Comparison of ENCODE assay signal across 29 mouse cellular contexts in genomic region chr5:49980727-49981126, GRCm38 (mm10).
DNase-seq lines count a peak whose midpoint lies in the region; ATAC-seq and TF ChIP-seq lines count a peak whose summit lies in the region.
"Had no signal": no experiment of that assay in that cellular context is flagged by ENCODE, and none has a peak within 500 bp of the region (broad histone marks: within the 10 kb centered on the region; RNA-seq: fewer than 3 reads in every experiment).

No protein-coding gene starts in this region.

- no peaks in the 10 kb centered on the region for H3K27me3 ChIP-seq in heart, postnatal 0 days (ENCODE audit: control insufficient read depth, insufficient read depth, low read length)
- H3K27me3 ChIP-seq in lung, embryonic 15.5 days = no peaks in the 10 kb centered on the region
- H3K27me3 ChIP-seq: CH12.LX; embryonic facial prominence, embryonic 12.5 days; hindbrain, embryonic 12.5 days; limb, embryonic 13.5 days; liver, embryonic 12.5 days; midbrain, embryonic 12.5 days; neural tube, embryonic 13.5 days; Patski had no signal

- TF ChIP-seq EP300 in heart, postnatal 0 days (IDR thresholded peaks at IDR 0.05; ENCODE audit: low read depth) = no peak

- intact Hi-C loops in heart, postnatal 14 days (cut with DNase I) = no loop called here

- TF ChIP-seq POLR2A in lung, adult 2 months (IDR thresholded peaks at IDR 0.05; ENCODE audit: borderline replicate concordance, extremely low read depth, low read depth, low read length) = no peak

- H3K4me1 ChIP-seq in heart, postnatal 0 days (ENCODE audit: control insufficient read depth, insufficient read depth) = peaks cover 16% of the 10 kb centered on the region; the same call in 1 of the 2 replicates
- peaks cover 8% of the 10 kb centered on the region; the same call in 1 of the 2 replicates for H3K4me1 ChIP-seq in lung, embryonic 15.5 days
- H3K4me1 ChIP-seq in lung, adult 2 months (ENCODE audit: control insufficient read depth, insufficient read depth, low read length) = peaks cover 4% of the 10 kb centered on the region
- H3K4me1 ChIP-seq: embryonic facial prominence, embryonic 12.5 days; hindbrain, embryonic 12.5 days; midbrain, embryonic 12.5 days; neural tube, embryonic 13.5 days had no signal

- no peak for ATAC-seq in heart, postnatal 0 days (ENCODE audit: insufficient read depth, low read depth)
- ATAC-seq in lung, embryonic 15.5 days (ENCODE audit: borderline replicate concordance, extremely low read depth, low FRiP score, low TSS enrichment) = no peak
- ATAC-seq in megakaryocyte progenitor cell, adult 5-6 weeks (replicated peaks; ENCODE audit: poor library complexity) = peak; percentile 52
- ATAC-seq: hindbrain, postnatal 0 days; intestine, embryonic 16.5 days; liver, embryonic 12.5 days; Patski had no signal

- 26% methylated on average over 5 of the region's 5 CpGs for WGBS in heart, postnatal 0 days
- WGBS in lung, embryonic 15.5 days = 31% methylated on average over 5 of the region's 5 CpGs
- WGBS in lung, adult 2 months = 35% methylated on average over 5 of the region's 5 CpGs

- peak overlapping the region; percentile 38; the same call in 1 of the 2 replicates for H3K27ac ChIP-seq in heart, postnatal 0 days (ENCODE audit: low read depth)
- H3K27ac ChIP-seq in lung, embryonic 15.5 days = peak overlapping the region; percentile 35; the same call in 1 of the 2 replicates
- H3K27ac ChIP-seq: embryonic facial prominence, embryonic 12.5 days; heart, embryonic 10.5 days; hindbrain, embryonic 12.5 days; hindbrain, postnatal 0 days; layer of hippocampus, adult 2 months; limb, embryonic 13.5 days; liver, embryonic 12.5 days; midbrain, embryonic 12.5 days; neural tube, embryonic 13.5 days had no signal

- no peak overlapping the region for H3K4me2 ChIP-seq in heart, postnatal 0 days (ENCODE audit: low read depth, low read length)
- H3K4me2 ChIP-seq in lung, embryonic 15.5 days = no peak overlapping the region
- H3K4me2 ChIP-seq: embryonic facial prominence, embryonic 12.5 days; hindbrain, embryonic 12.5 days; limb, embryonic 13.5 days; liver, embryonic 12.5 days; midbrain, embryonic 12.5 days; neural tube, embryonic 13.5 days had no signal

- no peak overlapping the region; the same call in 1 of the 2 replicates for H3K9ac ChIP-seq in heart, postnatal 0 days (replicated peaks; ENCODE audit: low read depth, low read length)
- H3K9ac ChIP-seq in lung, embryonic 15.5 days = no peak overlapping the region
- H3K9ac ChIP-seq: embryonic facial prominence, embryonic 12.5 days; hindbrain, embryonic 12.5 days; limb, embryonic 13.5 days; liver, embryonic 12.5 days; midbrain, embryonic 12.5 days; neural tube, embryonic 13.5 days had no signal

- H3K4me3 ChIP-seq in heart, postnatal 0 days (ENCODE audit: low read depth, low read length) = no peak overlapping the region
- no peak overlapping the region for H3K4me3 ChIP-seq in lung, embryonic 15.5 days
- no peak overlapping the region for H3K4me3 ChIP-seq in lung, adult 2 months (replicated peaks; ENCODE audit: extremely low read depth, low read depth, low read length)
- H3K4me3 ChIP-seq: embryonic facial prominence, embryonic 12.5 days; heart, embryonic 10.5 days; hindbrain, embryonic 12.5 days; layer of hippocampus, adult 2 months; limb, embryonic 13.5 days; liver, embryonic 12.5 days; midbrain, embryonic 12.5 days; neural tube, embryonic 13.5 days had no signal

- no peak for DNase-seq in heart, postnatal 0 days (ENCODE audit: low spot score)
- no peak for DNase-seq in heart, postnatal 14 days
- DNase-seq in lung, adult 2 months = no peak
- DNase-seq in MEL-GATA-1-ER (ENCODE audit: extremely low read depth, low read depth) = peak; percentile 35
- DNase-seq in layer of hippocampus, postnatal 14 days (ENCODE audit: low spot score in 2 of 2) = no peak
- DNase-seq: adrenal gland, postnatal 10 days; cerebellum, adult 8-10 months; cerebellum, postnatal 36 days; embryo, embryonic 11 days; gastrocnemius, postnatal 10 days; kidney, adult 8-10 months; kidney, postnatal 36 days; lung, postnatal 10 days; thymus, adult 2 months; thymus, postnatal 36 days had no signal

- TF ChIP-seq CTCF in heart, postnatal 0 days (IDR thresholded peaks at IDR 0.05; ENCODE audit: low read depth) = no peak
- TF ChIP-seq CTCF in lung, adult 2 months (IDR thresholded peaks at IDR 0.05; ENCODE audit: insufficient read depth, low read length) = no peak

- H3K9me3 ChIP-seq in heart, postnatal 0 days (replicated peaks; ENCODE audit: control insufficient read depth, low read length) = no peaks in the 10 kb centered on the region
- H3K9me3 ChIP-seq in lung, embryonic 15.5 days = no peaks in the 10 kb centered on the region
- H3K9me3 ChIP-seq: embryonic facial prominence, embryonic 12.5 days; heart, embryonic 10.5 days; hindbrain, embryonic 12.5 days; limb, embryonic 13.5 days; liver, embryonic 12.5 days; midbrain, embryonic 12.5 days; neural tube, embryonic 13.5 days had no signal

- H3K36me3 ChIP-seq in heart, postnatal 0 days (replicated peaks; ENCODE audit: control insufficient read depth, insufficient read depth, low read length) = peaks cover 19% of the 10 kb centered on the region
- H3K36me3 ChIP-seq in lung, embryonic 15.5 days = peaks cover 18% of the 10 kb centered on the region
